Mouse (Mus musculus): Measurements from ENCODE around the gene Dnal1. TPM values are rescaled to one million over a fixed set of nuclear protein-coding genes. Genes with fewer than 3 reads are reported as not detected.

Dnal1 gene
- polyA plus RNA-seq, 1 experiment from 2014 or later, result 23.6 TPM

GRCm38 (mm10) chr12:84161616-84162433 lies 47.7 kb downstream of the Dnal1 start:
- in situ Hi-C loops (cut with MboI; ENCODE audit: low pct_unique_long_range_greater_than_20kb), result no loop called here
- ChIA-PET POLR2A (interaction anchor here (0.6 kb wide), 1 partner anchor 17 kb away, joined by 4 read pairs; no protein-coding TSS in a partner anchor), CTCF (interaction anchor here (1.5 kb wide), 1 partner anchor 27 kb away, joined by 5 read pairs; no protein-coding TSS in a partner anchor)
- H3K27me3 ChIP-seq, result no peaks in the 10 kb centered on the region
- DNase-seq (ENCODE audit: low read depth, low spot score), result no peak
- no peak for TF ChIP-seq CTCF (IDR thresholded peaks at IDR 0.05)
- ATAC-seq, result no peak

DNA sequence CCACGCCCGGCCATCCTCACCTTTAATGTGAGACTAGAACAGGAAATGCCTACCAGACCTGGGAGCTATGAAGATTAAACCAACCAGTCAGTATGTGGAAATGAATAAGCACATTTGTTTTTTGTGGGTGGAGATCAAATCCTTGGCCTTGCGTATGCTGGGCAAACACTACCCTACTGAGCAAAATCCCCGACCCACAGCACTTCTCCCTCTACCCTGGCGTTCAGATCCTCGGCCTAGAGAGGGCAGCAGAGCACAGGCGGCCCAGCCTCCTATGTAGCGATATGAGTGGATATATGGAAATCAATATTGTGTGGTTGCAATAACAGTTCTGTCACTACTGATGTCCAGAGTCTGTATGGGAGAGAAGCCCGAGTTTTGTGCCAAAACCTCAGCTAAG lies 49.0 kb downstream of the Dnal1 start:
- POLR2A ChIA-PET, result no interaction called here
- ATAC-seq (no peak), DNase-seq (ENCODE audit: low read depth, low spot score) (no peak)
- no peaks in the 10 kb centered on the region for H3K27me3 ChIP-seq
- in situ Hi-C loops (cut with MboI; ENCODE audit: low pct_unique_long_range_greater_than_20kb), result no loop called here
- CTCF ChIA-PET, result interaction anchor here (1.0 to 1.8 kb wide), 3 partner anchors 11 to 116 kb away, joined by 3 to 7 read pairs (median 5); no protein-coding TSS in a partner anchor
- no peak for TF ChIP-seq CTCF (IDR thresholded peaks at IDR 0.05)

DNA sequence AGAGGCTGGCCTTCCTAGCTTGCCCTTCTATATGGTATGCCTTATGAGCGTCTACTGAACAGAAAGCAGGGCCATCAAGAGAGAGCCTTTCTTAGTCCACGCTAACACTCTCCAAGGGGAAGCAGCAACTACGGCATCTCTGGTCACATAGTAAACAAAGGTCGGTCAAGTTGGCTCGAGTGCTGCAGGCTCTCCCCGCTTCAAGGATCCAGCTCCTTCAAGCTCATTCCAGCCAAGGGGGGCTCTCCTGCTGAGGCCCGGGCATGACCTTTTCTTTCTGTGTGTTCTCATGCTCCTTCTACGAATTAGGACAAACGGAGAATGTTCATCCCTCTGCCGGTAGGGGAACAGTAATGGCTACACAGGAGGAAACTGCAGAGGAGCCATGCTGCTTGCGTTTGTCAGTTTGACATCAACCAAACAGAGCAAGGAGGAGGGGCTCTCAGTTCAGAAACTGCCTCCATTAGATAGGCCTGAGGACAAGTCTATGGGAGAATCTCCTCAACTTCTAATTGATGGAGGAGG lies 49.5 kb downstream of the Dnal1 start:
- in situ Hi-C loops (cut with MboI; ENCODE audit: low pct_unique_long_range_greater_than_20kb), result no loop called here
- ChIA-PET POLR2A (interaction anchor here (0.6 to 1.1 kb wide), 2 partner anchors 46 to 57 kb away, joined by 3 to 4 read pairs; no protein-coding TSS in a partner anchor), CTCF (interaction anchor here (1.0 to 1.8 kb wide), 3 partner anchors 10 to 116 kb away, joined by 3 to 7 read pairs (median 5); no protein-coding TSS in a partner anchor)
- TF ChIP-seq CTCF (IDR thresholded peaks at IDR 0.05), result no peak
- H3K27me3 ChIP-seq, result no peaks in the 10 kb centered on the region
- ATAC-seq (no peak), DNase-seq (ENCODE audit: low read depth, low spot score) (no peak)

DNA sequence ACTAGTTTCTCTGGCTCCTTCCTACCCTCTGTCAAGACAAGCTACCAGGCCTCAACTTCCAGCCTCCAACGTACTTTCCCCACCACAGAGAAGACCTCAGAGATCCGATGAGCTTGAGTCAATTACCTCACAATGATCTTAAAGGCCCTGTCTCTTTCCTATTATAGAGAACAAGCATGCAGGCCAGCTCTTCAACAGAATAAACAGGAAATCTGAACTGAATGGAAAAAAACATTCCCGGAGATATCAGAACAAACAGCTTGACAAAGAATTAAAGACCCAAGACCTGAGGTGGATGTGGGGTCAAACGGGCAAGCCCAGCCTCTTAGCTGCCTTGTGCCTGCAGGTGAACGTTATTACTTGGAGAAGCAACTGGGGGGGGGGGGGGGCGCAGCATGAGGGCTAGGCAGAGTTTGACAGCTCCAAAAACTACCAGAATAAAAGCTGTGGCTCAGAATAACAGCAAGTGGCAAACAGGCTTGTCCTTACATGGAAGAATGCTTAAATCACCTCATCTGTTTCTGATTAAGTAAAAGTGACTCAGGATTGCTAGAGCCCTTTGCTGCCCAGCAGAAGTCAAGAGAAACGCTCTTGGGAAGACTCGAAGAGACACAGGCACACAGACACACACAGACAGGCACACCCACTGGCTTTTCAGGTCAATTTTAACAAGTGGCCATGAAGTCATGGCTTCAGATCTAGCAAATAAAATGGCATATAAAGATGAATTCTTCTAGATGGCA lies 51.6 kb downstream of the Dnal1 start:
- H3K27me3 ChIP-seq, result no peaks in the 10 kb centered on the region
- no peak for TF ChIP-seq CTCF (IDR thresholded peaks at IDR 0.05)
- in situ Hi-C loops (cut with MboI; ENCODE audit: low pct_unique_long_range_greater_than_20kb), result loop anchor here (5.0 kb wide), 1 partner anchor 56 kb away; no protein-coding TSS in a partner anchor
- no peak for DNase-seq (ENCODE audit: low read depth, low spot score)
- ATAC-seq, result no peak
- POLR2A ChIA-PET, result no interaction called here
- CTCF ChIA-PET, result interaction anchor here (0.8 to 1.2 kb wide), 2 partner anchors 13 to 84 kb away, joined by 4 to 5 read pairs; no protein-coding TSS in a partner anchor

DNA sequence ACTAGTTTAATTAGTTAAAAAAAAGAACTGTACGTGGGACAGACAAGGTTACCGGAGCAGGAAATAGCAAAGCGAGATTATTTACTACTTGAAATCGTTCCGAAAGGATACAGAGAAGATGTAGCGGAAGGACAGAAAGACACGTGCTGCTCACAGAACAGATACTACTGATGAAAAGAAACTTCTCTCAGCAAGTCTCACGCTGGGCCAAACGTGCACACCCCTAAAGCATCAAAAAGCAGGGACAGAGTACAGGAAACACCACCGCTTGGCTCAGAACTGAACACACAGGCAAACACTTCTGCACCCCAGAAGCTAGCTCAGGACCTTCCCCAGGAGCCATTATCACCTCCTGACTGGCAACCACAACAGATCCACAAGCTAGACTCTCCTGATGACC lies 56.4 kb downstream of the Dnal1 start:
- TF ChIP-seq CTCF (IDR thresholded peaks at IDR 0.05), result no peak
- in situ Hi-C loops (cut with MboI; ENCODE audit: low pct_unique_long_range_greater_than_20kb), result no loop called here
- CTCF ChIA-PET, result no interaction called here

DNA sequence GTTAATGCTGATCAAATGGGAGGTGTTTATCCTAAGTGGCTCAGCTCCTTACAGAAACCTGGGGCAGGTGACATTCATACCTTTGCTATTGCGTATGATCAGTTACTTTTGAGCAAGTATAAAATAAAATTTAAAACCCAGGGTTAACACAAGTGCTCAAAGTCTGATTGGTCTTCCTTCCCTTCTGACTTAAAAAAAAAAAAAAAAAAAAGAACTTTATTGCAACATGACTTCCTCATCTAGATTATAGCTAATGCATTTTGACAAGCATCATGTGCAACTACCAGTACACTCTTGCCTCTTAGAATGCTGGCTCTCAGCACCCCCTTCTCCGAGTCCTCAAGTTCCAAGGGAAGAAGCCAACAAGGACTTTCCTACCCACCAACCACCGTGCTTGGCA lies 58.0 kb downstream of the Dnal1 start:
- ATAC-seq, result no peak
- in situ Hi-C loops (cut with MboI; ENCODE audit: low pct_unique_long_range_greater_than_20kb), result no loop called here
- ChIA-PET CTCF (interaction anchor here (0.9 kb wide), 1 partner anchor 15 kb away, joined by 3 read pairs; no protein-coding TSS in a partner anchor), POLR2A (interaction anchor here (0.7 kb wide), 1 partner anchor 40 kb away, joined by 3 read pairs; no protein-coding TSS in a partner anchor)
- no peak for TF ChIP-seq CTCF (IDR thresholded peaks at IDR 0.05)
- H3K27me3 ChIP-seq, result no peaks in the 10 kb centered on the region
- DNase-seq (ENCODE audit: low read depth, low spot score), result no peak

More for the DNA sequence above, 56.4 kb downstream of the Dnal1 start:
- H3K27me3 ChIP-seq, result no peaks in the 10 kb centered on the region
- DNase-seq (ENCODE audit: low read depth, low spot score) (no peak), ATAC-seq (no peak)
- POLR2A ChIA-PET, result no interaction called here

- no peak for TF ChIP-seq CTCF (IDR thresholded peaks at IDR 0.05)
- DNase-seq (ENCODE audit: low read depth, low spot score), result no peak
- in situ Hi-C loops (cut with MboI; ENCODE audit: low pct_unique_long_range_greater_than_20kb), result no loop called here
These were observed 58.7 kb downstream of the Dnal1 start for GRCm38 (mm10) chr12:84172862-84173261.

DNA sequence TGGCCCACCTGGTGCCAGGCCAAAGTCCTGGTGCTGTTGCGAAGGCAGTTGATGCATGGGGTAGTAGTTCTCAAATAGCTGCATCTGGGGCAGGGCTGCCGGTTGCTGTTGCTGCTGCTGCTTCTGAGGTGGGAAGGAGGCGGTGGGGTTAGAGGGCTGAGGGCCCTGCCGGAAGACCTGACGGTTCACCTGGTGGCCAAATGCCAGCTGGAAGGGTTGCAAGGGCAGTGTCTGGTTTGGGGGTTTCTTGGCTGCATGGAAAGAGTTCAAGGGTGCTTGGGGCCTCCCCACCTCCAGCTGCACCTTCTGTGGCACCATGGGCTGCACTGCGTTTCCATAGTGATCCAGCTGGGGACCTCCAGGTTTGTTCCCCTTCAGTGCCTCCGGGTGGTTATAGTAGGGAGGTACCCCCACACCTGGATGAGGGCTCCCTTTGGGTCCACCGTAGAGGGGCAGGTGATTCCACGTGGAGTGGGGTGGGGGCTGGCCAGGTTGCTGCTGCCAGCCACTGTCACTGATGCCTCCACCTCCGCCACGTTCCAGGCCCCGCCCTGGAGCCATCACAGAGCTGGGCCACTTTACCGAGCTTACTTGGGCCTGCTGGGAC lies 59.2 kb downstream of the Dnal1 start:
- no peak for DNase-seq (ENCODE audit: low read depth, low spot score)
- ChIA-PET POLR2A (no interaction called here), CTCF (interaction anchor here (1.5 to 1.8 kb wide), 2 partner anchors 10 to 73 kb away, joined by 3 to 7 read pairs; no protein-coding TSS in a partner anchor)
- no peaks in the 10 kb centered on the region for H3K27me3 ChIP-seq
- in situ Hi-C loops (cut with MboI; ENCODE audit: low pct_unique_long_range_greater_than_20kb), result no loop called here
- no peak for ATAC-seq
- TF ChIP-seq CTCF (IDR thresholded peaks at IDR 0.05), result no peak

More at GRCm38 (mm10) chr12:84172862-84173261, 58.7 kb downstream of the Dnal1 start:
- H3K27me3 ChIP-seq, result no peaks in the 10 kb centered on the region
- ChIA-PET CTCF (interaction anchor here (0.9 to 1.5 kb wide), 2 partner anchors 14 to 73 kb away, joined by 3 read pairs; no protein-coding TSS in a partner anchor), POLR2A (interaction anchor here (0.7 kb wide), 1 partner anchor 41 kb away, joined by 3 read pairs; no protein-coding TSS in a partner anchor)
- ATAC-seq, result no peak

GRCm38 (mm10) chr12:84174190-84174811 lies 60.1 kb downstream of the Dnal1 start:
- TF ChIP-seq CTCF (IDR thresholded peaks at IDR 0.05), result no peak
- CTCF ChIA-PET, result interaction anchor here (1.2 to 1.8 kb wide), 3 partner anchors 10 to 72 kb away, joined by 3 to 7 read pairs (median 4); no protein-coding TSS in a partner anchor
- POLR2A ChIA-PET, result no interaction called here
- ATAC-seq, result no peak
- in situ Hi-C loops (cut with MboI; ENCODE audit: low pct_unique_long_range_greater_than_20kb), result no loop called here
- H3K27me3 ChIP-seq, result no peaks in the 10 kb centered on the region
- no peak for DNase-seq (ENCODE audit: low read depth, low spot score)
